ENCODE assay signal across 10 mouse cellular contexts in the genomic region with DNA sequence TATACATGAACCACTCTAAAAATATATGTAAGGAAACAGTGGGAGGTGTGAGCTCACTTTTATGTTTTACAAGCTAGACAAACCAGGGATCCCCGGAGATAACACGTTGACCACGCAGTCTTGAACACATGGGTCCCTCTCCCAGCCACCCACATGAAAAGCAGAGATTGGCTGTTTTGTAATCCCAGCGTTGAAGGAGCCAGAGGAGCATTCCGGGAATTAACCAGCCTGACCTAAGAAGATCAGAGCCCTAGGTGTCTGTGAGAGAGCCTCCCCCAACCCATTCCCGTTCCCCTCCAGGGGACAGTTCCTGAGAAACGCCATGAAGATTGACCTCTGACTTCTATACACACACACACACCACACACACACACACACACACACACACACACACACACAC. TPM values are rescaled to one million over a fixed set of nuclear protein-coding genes. Genes with fewer than 3 reads are reported as not detected.
DNase-seq lines count a peak whose midpoint lies in the region; ATAC-seq and TF ChIP-seq lines count a peak whose summit lies in the region.
"Had no signal": no experiment of that assay in that cellular context is flagged by ENCODE, and none has a peak within 500 bp of the region (broad histone marks: within the 10 kb centered on the region; RNA-seq: fewer than 3 reads in every experiment).

No protein-coding gene starts in this region.

- peaks cover 79% of the 10 kb centered on the region for H3K27me3 ChIP-seq in heart, embryonic 13.5 days (replicated peaks)
- H3K27me3 ChIP-seq in hindbrain, embryonic 10.5 days (ENCODE audit: insufficient read depth, poor library complexity, severe bottlenecking), result peaks cover 79% of the 10 kb centered on the region
- peaks cover 32% of the 10 kb centered on the region for H3K27me3 ChIP-seq in midbrain, embryonic 11.5 days (ENCODE audit: control insufficient read depth, insufficient read depth, low read length)

- H3K27ac ChIP-seq in heart, embryonic 13.5 days (replicated peaks), result no peak overlapping the region
- H3K27ac ChIP-seq in bone marrow macrophage, adult 2 months (ENCODE audit: insufficient read depth, low read depth, low read length), result no peak overlapping the region
- H3K27ac ChIP-seq in hindbrain, embryonic 10.5 days, result peak overlapping the region; percentile 84
- H3K27ac ChIP-seq in midbrain, embryonic 11.5 days (ENCODE audit: low read depth, low read length), result no peak overlapping the region

- no peaks in the 10 kb centered on the region for H3K36me3 ChIP-seq in heart, embryonic 13.5 days
- no peaks in the 10 kb centered on the region for H3K36me3 ChIP-seq in hindbrain, embryonic 10.5 days
- H3K36me3 ChIP-seq in midbrain, embryonic 11.5 days (ENCODE audit: control insufficient read depth, insufficient read depth, low read length), result no peaks in the 10 kb centered on the region

- H3K4me3 ChIP-seq in heart, embryonic 13.5 days, result peak overlapping the region; percentile 66
- H3K4me3 ChIP-seq in bone marrow macrophage, adult 2 months (ENCODE audit: insufficient read depth, low read length), result peak overlapping the region; percentile 45
- H3K4me3 ChIP-seq in hindbrain, embryonic 10.5 days, result peak overlapping the region; percentile 56
- peak overlapping the region; percentile 43 for H3K4me3 ChIP-seq in midbrain, embryonic 11.5 days (ENCODE audit: low read depth, low read length)

- peaks cover 23% of the 10 kb centered on the region for H3K4me1 ChIP-seq in heart, embryonic 13.5 days
- H3K4me1 ChIP-seq in bone marrow macrophage, adult 2 months (ENCODE audit: control insufficient read depth, insufficient read depth, low read length), result peaks cover 6% of the 10 kb centered on the region
- H3K4me1 ChIP-seq in hindbrain, embryonic 10.5 days (replicated peaks), result peaks cover 33% of the 10 kb centered on the region
- peaks cover 6% of the 10 kb centered on the region; the same call in 1 of the 2 replicates for H3K4me1 ChIP-seq in midbrain, embryonic 11.5 days (ENCODE audit: control insufficient read depth, insufficient read depth, low read length)

- no peak for DNase-seq in heart, adult 8-10 months (ENCODE audit: low spot score)
- DNase-seq in hindbrain, embryonic 10.5 days (ENCODE audit: low spot score), result no peak
- peak; percentile 95 for DNase-seq in midbrain, embryonic 11.5 days (ENCODE audit: low spot score, missing footprints)
- DNase-seq in MN1 (ENCODE audit: low spot score), result no peak
- no peak for DNase-seq in adrenal gland, postnatal 36 days
- DNase-seq in kidney, postnatal 25 days, result no peak

- H3K4me2 ChIP-seq in heart, embryonic 13.5 days, result peak overlapping the region; percentile 98
- peak overlapping the region; percentile 90 for H3K4me2 ChIP-seq in midbrain, embryonic 11.5 days

- TF ChIP-seq POLR2A in bone marrow macrophage, adult 2 months (IDR thresholded peaks at IDR 0.05; ENCODE audit: borderline replicate concordance, low read depth, low read length), result no peak

- 2% methylated on average over 5 of the region's 7 CpGs for WGBS in heart, embryonic 13.5 days
- WGBS in hindbrain, embryonic 10.5 days, result 2% methylated on average over 7 of the region's 7 CpGs
- WGBS in midbrain, embryonic 11.5 days, result 3% methylated on average over 7 of the region's 7 CpGs

- H3K9ac ChIP-seq in heart, embryonic 13.5 days, result peak overlapping the region; percentile 77
- H3K9ac ChIP-seq in midbrain, embryonic 11.5 days (ENCODE audit: low read length), result peak overlapping the region; percentile 76; the same call in 1 of the 2 replicates

- ATAC-seq in heart, embryonic 13.5 days (ENCODE audit: extremely low read depth, insufficient number of reproducible peaks, low FRiP score, low TSS enrichment), result no peak
- ATAC-seq in midbrain, embryonic 11.5 days (ENCODE audit: low FRiP score), result peak; percentile 18

- TF ChIP-seq CTCF in bone marrow macrophage, adult 2 months (IDR thresholded peaks at IDR 0.05; ENCODE audit: low read depth, low read length), result no peak

- H3K9me3 ChIP-seq in heart, embryonic 13.5 days, result no peaks in the 10 kb centered on the region
- no peaks in the 10 kb centered on the region for H3K9me3 ChIP-seq in hindbrain, embryonic 10.5 days
- H3K9me3 ChIP-seq in midbrain, embryonic 11.5 days (ENCODE audit: control insufficient read depth, low read length), result no peaks in the 10 kb centered on the region
- H3K9me3 ChIP-seq: megakaryocyte, embryonic 14.5 days had no signal

RNA-seq across cellular contexts. Expression of a gene that starts 3.6 kb away (rescaled TPM):
- not detected in 2 replicates for polyA plus RNA-seq in heart, embryonic 13.5 days (2015; fragmentation: Nextera tagmentation; extraction: Ambion mirVana)
- total RNA-seq in heart, adult 8-10 months (2022), result not detected
- not detected in 2 replicates for polyA plus RNA-seq in bone marrow macrophage, adult 2 months (2012; ENCODE audit: insufficient read depth, insufficient read length, missing spikeins)
- polyA plus RNA-seq in hindbrain, embryonic 10.5 days (2016; fragmentation: Nextera tagmentation; extraction: Ambion mirVana), result 1.7 and 1.9 TPM in 2 replicates
- not detected in 2 replicates for polyA plus RNA-seq in midbrain, embryonic 11.5 days (2014; fragmentation: Nextera tagmentation; extraction: Ambion mirVana)
- not detected for total RNA-seq in adrenal gland, postnatal 36 days (2021)

RNA-seq across cellular contexts. Expression of a gene that starts 14.9 kb away (rescaled TPM):
- 134 and 143 TPM in 2 replicates for polyA plus RNA-seq in heart, embryonic 13.5 days (2015; fragmentation: Nextera tagmentation; extraction: Ambion mirVana)
- 10 to 100 TPM; 32.6 to 36.7 (median 35.6) TPM for total RNA-seq in heart, adult 8-10 months (2022)
- 1.1 TPM in 1 of 2 replicates, not detected in the other for polyA plus RNA-seq in bone marrow macrophage, adult 2 months (2012; ENCODE audit: insufficient read depth, insufficient read length, missing spikeins)
- 88.0 and 94.2 TPM in 2 replicates for polyA plus RNA-seq in hindbrain, embryonic 10.5 days (2016; fragmentation: Nextera tagmentation; extraction: Ambion mirVana)
- polyA plus RNA-seq in midbrain, embryonic 11.5 days (2014; fragmentation: Nextera tagmentation; extraction: Ambion mirVana), result 117 and 123 TPM in 2 replicates
- total RNA-seq in adrenal gland, postnatal 36 days (2021), result 100 to 1,000 TPM; 101 to 120 TPM

RNA-seq across cellular contexts. Expression of a gene that starts 37.7 kb away (rescaled TPM):
- not detected in 2 replicates for polyA plus RNA-seq in heart, embryonic 13.5 days (2015; fragmentation: Nextera tagmentation; extraction: Ambion mirVana)
- not detected for total RNA-seq in heart, adult 8-10 months (2022)
- not detected in 2 replicates for polyA plus RNA-seq in bone marrow macrophage, adult 2 months (2012; ENCODE audit: insufficient read depth, insufficient read length, missing spikeins)
- polyA plus RNA-seq in hindbrain, embryonic 10.5 days (2016; fragmentation: Nextera tagmentation; extraction: Ambion mirVana), result 2.9 and 3.6 TPM in 2 replicates
- 0.12 TPM in 2 replicates for polyA plus RNA-seq in midbrain, embryonic 11.5 days (2014; fragmentation: Nextera tagmentation; extraction: Ambion mirVana)
- total RNA-seq in adrenal gland, postnatal 36 days (2021), result not detected
- total RNA-seq: ES-E14 had no signal

RNA-seq across cellular contexts. Expression of a gene that starts 43.7 kb away (rescaled TPM):
- polyA plus RNA-seq in heart, embryonic 13.5 days (2015; fragmentation: Nextera tagmentation; extraction: Ambion mirVana), result 0.20 and 0.24 TPM in 2 replicates
- total RNA-seq in heart, adult 8-10 months (2022), result under 1 TPM in 2 of 4 experiments, not detected in 2; 0.16 to 0.50 TPM
- not detected in 2 replicates for polyA plus RNA-seq in bone marrow macrophage, adult 2 months (2012; ENCODE audit: insufficient read depth, insufficient read length, missing spikeins)
- polyA plus RNA-seq in hindbrain, embryonic 10.5 days (2016; fragmentation: Nextera tagmentation; extraction: Ambion mirVana), result 4.3 and 4.9 TPM in 2 replicates
- polyA plus RNA-seq in midbrain, embryonic 11.5 days (2014; fragmentation: Nextera tagmentation; extraction: Ambion mirVana), result 0.39 and 0.68 TPM in 2 replicates
- total RNA-seq in adrenal gland, postnatal 36 days (2021), result under 1 TPM; 0.70 to 0.92 TPM

Comparison
In these comparisons a context has a peak if more than half of its experiments do, and no peak if none do; other contexts are left out.
1. RNA of a gene that starts 14.9 kb away (polyA plus RNA-seq): 134 to 143 TPM in heart, embryonic 13.5 days, 117 to 123 TPM in midbrain, embryonic 11.5 days and 88.0 to 94.2 TPM in hindbrain, embryonic 10.5 days; 1.1 TPM in bone marrow macrophage, adult 2 months; every median in the first group is over 10 times any median in the second.
2. Peak in every context shown above with its lines, with median percentiles within 50 percentile points of each other: H3K4me3 ChIP-seq.